In the genomic region with DNA sequence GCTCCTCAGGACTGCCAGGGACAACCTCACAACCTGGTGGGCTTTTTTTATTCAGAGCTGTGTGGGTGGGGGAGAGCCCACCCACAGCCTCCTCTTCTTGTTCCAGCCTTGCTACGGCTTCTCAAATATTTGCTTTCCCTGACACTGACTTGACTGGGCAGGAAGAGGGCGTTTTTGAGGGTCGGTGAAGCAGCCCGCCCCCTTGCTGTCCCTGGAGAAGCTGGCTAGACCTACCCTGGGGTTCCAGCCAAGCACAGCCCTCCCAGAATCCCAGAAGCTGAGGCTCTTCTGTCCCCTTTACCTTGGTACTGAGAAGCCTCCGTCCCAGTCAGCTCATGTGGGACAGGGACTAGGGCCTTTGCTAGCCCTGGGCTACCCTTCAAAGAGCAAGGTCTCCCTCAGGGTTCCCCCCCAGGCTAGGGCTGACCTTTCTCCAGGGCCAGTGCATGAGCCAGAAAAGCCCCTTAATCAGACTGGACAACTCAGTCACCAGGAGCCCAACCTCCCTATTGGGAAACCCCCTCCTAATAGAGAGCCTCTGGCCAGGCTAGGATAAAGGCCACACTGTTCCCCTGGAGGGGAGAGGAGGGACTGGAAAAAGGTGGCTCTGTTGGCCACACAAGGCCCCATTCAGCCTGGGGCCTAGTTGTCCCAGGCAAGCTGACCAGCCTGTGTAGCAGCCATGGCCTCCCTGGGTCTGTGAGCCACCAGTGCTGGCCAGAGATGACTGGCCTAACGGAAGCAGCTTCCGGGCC, we compare ENCODE assay signal across 8 mouse cellular contexts. TPM values are rescaled to one million over a fixed set of nuclear protein-coding genes. Genes with fewer than 3 reads are reported as not detected.
DNase-seq lines count a peak whose midpoint lies in the region; ATAC-seq and TF ChIP-seq lines count a peak whose summit lies in the region.

No protein-coding gene starts in this region.

- no peak for ATAC-seq in heart, postnatal 0 days (ENCODE audit: insufficient read depth, low read depth)
- ATAC-seq in stomach, embryonic 14.5 days (ENCODE audit: insufficient number of reproducible peaks, insufficient read depth, low FRiP score, low read depth), result no peak
- no peak for ATAC-seq in megakaryocyte progenitor cell, adult 5-6 weeks (replicated peaks; ENCODE audit: poor library complexity)

- no peaks in the 10 kb centered on the region for H3K4me1 ChIP-seq in heart, postnatal 0 days (ENCODE audit: control insufficient read depth, insufficient read depth)
- peaks cover 64% of the 10 kb centered on the region for H3K4me1 ChIP-seq in embryonic facial prominence, embryonic 10.5 days
- H3K4me1 ChIP-seq in stomach, embryonic 14.5 days (ENCODE audit: control insufficient read depth, insufficient read depth, low read length), result peaks cover 43% of the 10 kb centered on the region

- H3K4me2 ChIP-seq in heart, postnatal 0 days (ENCODE audit: low read depth, low read length), result no peak overlapping the region
- peak overlapping the region; percentile 21; the same call in 1 of the 2 replicates for H3K4me2 ChIP-seq in stomach, embryonic 14.5 days (replicated peaks; ENCODE audit: low read depth, low read length)

- H3K9me3 ChIP-seq in heart, postnatal 0 days (replicated peaks; ENCODE audit: control insufficient read depth, low read length), result no peaks in the 10 kb centered on the region
- H3K9me3 ChIP-seq in embryonic facial prominence, embryonic 10.5 days, result no peaks in the 10 kb centered on the region
- no peaks in the 10 kb centered on the region for H3K9me3 ChIP-seq in stomach, embryonic 14.5 days (ENCODE audit: control insufficient read depth, low read depth, low read length)

- TF ChIP-seq CTCF in heart, postnatal 0 days (IDR thresholded peaks at IDR 0.05; ENCODE audit: low read depth), result no peak
- peak; percentile 9 for TF ChIP-seq CTCF in left cerebral cortex, adult 2 months (IDR thresholded peaks at IDR 0.05)

- H3K4me3 ChIP-seq in heart, postnatal 0 days (ENCODE audit: low read depth, low read length), result no peak overlapping the region
- peak overlapping the region; percentile 23; the same call in 1 of the 2 replicates for H3K4me3 ChIP-seq in embryonic facial prominence, embryonic 10.5 days
- H3K4me3 ChIP-seq in left cerebral cortex, adult 2 months, result peak overlapping the region; percentile 17
- H3K4me3 ChIP-seq in stomach, embryonic 14.5 days (ENCODE audit: low read depth, low read length), result no peak overlapping the region

- H3K9ac ChIP-seq in heart, postnatal 0 days (replicated peaks; ENCODE audit: low read depth, low read length), result no peak overlapping the region
- H3K9ac ChIP-seq in stomach, embryonic 14.5 days (replicated peaks; ENCODE audit: low read depth, low read length), result no peak overlapping the region

- H3K27ac ChIP-seq in heart, postnatal 0 days (ENCODE audit: low read depth), result 0 out of 2 replicates have a peak overlapping the region, but pooled peaks have one; percentile 23
- H3K27ac ChIP-seq in embryonic facial prominence, embryonic 10.5 days (replicated peaks), result peak overlapping the region; percentile 63
- peak overlapping the region; percentile 84 for H3K27ac ChIP-seq in left cerebral cortex, adult 2 months
- peak overlapping the region; percentile 72 for H3K27ac ChIP-seq in stomach, embryonic 14.5 days (ENCODE audit: low read length)

- WGBS in heart, postnatal 0 days, result 58% methylated on average over 7 of the region's 7 CpGs
- WGBS in embryonic facial prominence, embryonic 10.5 days, result 33% methylated on average over 7 of the region's 7 CpGs
- WGBS in stomach, embryonic 14.5 days, result 41% methylated on average over 7 of the region's 7 CpGs

- peaks cover 43% of the 10 kb centered on the region for H3K36me3 ChIP-seq in heart, postnatal 0 days (replicated peaks; ENCODE audit: control insufficient read depth, insufficient read depth, low read length)
- peaks cover 73% of the 10 kb centered on the region for H3K36me3 ChIP-seq in embryonic facial prominence, embryonic 10.5 days (replicated peaks)
- H3K36me3 ChIP-seq in stomach, embryonic 14.5 days (ENCODE audit: control insufficient read depth, insufficient read depth, low read length), result peaks cover 38% of the 10 kb centered on the region

- H3K27me3 ChIP-seq in heart, postnatal 0 days (ENCODE audit: control insufficient read depth, insufficient read depth, low read length), result no peaks in the 10 kb centered on the region
- no peaks in the 10 kb centered on the region for H3K27me3 ChIP-seq in embryonic facial prominence, embryonic 10.5 days (replicated peaks; ENCODE audit: low read depth, poor library complexity, severe bottlenecking)
- no peaks in the 10 kb centered on the region for H3K27me3 ChIP-seq in stomach, embryonic 14.5 days (ENCODE audit: control insufficient read depth, insufficient read depth, low read length)

- TF ChIP-seq EP300 in heart, postnatal 0 days (IDR thresholded peaks at IDR 0.05; ENCODE audit: low read depth), result no peak

- no peak for DNase-seq in heart, postnatal 0 days (ENCODE audit: low spot score)
- DNase-seq in heart, postnatal 14 days, result no peak
- DNase-seq in embryonic facial prominence, embryonic 10.5 days (ENCODE audit: low spot score), result no peak
- peak; percentile 61 to 71 for DNase-seq in frontal cortex, adult 2 months (ENCODE audit: extremely low spot score in 1 of 2, low spot score in 1 of 2)
- DNase-seq in left cerebral cortex, adult 2 months (ENCODE audit: extremely low spot score in 1 of 2, low spot score in 2 of 2), result peak in 1 of 2 experiments; percentile 63
- no peak for DNase-seq in spleen, adult 12 weeks (ENCODE audit: low spot score)

- intact Hi-C loops in heart, postnatal 14 days (cut with DNase I), result loop anchor here (1.0 kb wide), 1 partner anchor 79 kb away; no protein-coding TSS in a partner anchor
- intact Hi-C loops in left cerebral cortex, adult 2 months (cut with DNase I), result no loop called here

RNA-seq across cellular contexts. Expression of a gene that starts 4.0 kb away (rescaled TPM):
- 11.3 and 12.6 TPM in 2 replicates for total RNA-seq in heart, postnatal 0 days (2014; rRNA removed; ENCODE audit: low replicate concordance)
- 4.1 and 5.1 TPM in 2 replicates for polyA plus RNA-seq in heart, postnatal 0 days (2015; fragmentation: Nextera tagmentation; extraction: Ambion mirVana)
- 10 to 100 TPM; 31.4 to 32.9 TPM for total RNA-seq in heart, postnatal 14 days (2021)
- 6.6 and 7.2 TPM in 2 replicates for polyA plus RNA-seq in embryonic facial prominence, embryonic 10.5 days (2016; fragmentation: Nextera tagmentation; extraction: Ambion mirVana)
- 202 and 212 TPM in 2 replicates for polyA plus RNA-seq in frontal cortex, adult 2 months (2012; rRNA removed)
- total RNA-seq in left cerebral cortex, adult 2 months (2021), result 100 to 1,000 TPM; 207 to 234 TPM
- 13.2 and 14.2 TPM in 2 replicates for polyA plus RNA-seq in stomach, embryonic 14.5 days (2014; fragmentation: Nextera tagmentation; extraction: Ambion mirVana)
- total RNA-seq in megakaryocyte progenitor cell, adult 5-6 weeks (2015), result 0.27 TPM in 1 of 2 replicates, not detected in the other
- 1.7 TPM in 1 of 2 replicates, not detected in the other for total RNA-seq in megakaryocyte progenitor cell, adult 5-6 weeks (2017)

Comparison
In these comparisons a context has a peak if more than half of its experiments do, and no peak if none do; other contexts are left out.
1. DNase-seq: peak in frontal cortex, adult 2 months (2 of 2); none in heart, postnatal 0 days (single experiment), heart, postnatal 14 days (0 of 2), embryonic facial prominence, embryonic 10.5 days (single experiment) and spleen, adult 12 weeks (single experiment).
2. H3K27ac ChIP-seq: peak in every context shown above with its lines; median percentile 84 in left cerebral cortex, adult 2 months; 72 in stomach, embryonic 14.5 days; 63 in embryonic facial prominence, embryonic 10.5 days; 23 in heart, postnatal 0 days.
3. H3K4me3 ChIP-seq: peak in embryonic facial prominence, embryonic 10.5 days (single experiment) and left cerebral cortex, adult 2 months (single experiment); none in heart, postnatal 0 days (single experiment) and stomach, embryonic 14.5 days (single experiment).